Mouse (Mus musculus) hindbrain, postnatal 0 days (tissue): ENCODE data around the gene Apoa2. TPM values are rescaled to one million over a fixed set of nuclear protein-coding genes. Genes with fewer than 3 reads are reported as not detected.
"Not testable (repeated sequence)": the region's sequence is repeated elsewhere in the genome, so short reads cannot be mapped to it uniquely, and the experiment has no call there.

Source experiments
- ATAC-seq: fragments of 200-750 bp; cut with Nextera tagmentation; 2 replicates; pipeline ENCODE4 v1.8.0; 2017; ENCODE audit warnings: mild to moderate bottlenecking, moderate TSS enrichment, moderate library complexity
- DNase-seq: peaks from one replicate; pipeline ENCODE4 v3.0.0-alpha.2; 2015; ENCODE audit warnings: low spot score
- H3K27ac ChIP-seq: fragments of 300-500 bp; sonication (generic); 2 replicates; pipeline ENCODE4 v1.5.1; 2014; ENCODE audit warnings: mild to moderate bottlenecking
- H3K27me3 ChIP-seq: fragments of 300-500 bp; sonication (generic); 2 replicates; pipeline ENCODE4 v1.6.1; 2014; ENCODE audit warnings: low read length, mixed read lengths; ENCODE audit not compliant: insufficient read depth
- H3K36me3 ChIP-seq: fragments of 300-500 bp; sonication (generic); 2 replicates; pipeline ENCODE4 v1.6.1; 2014; ENCODE audit warnings: low read length, mixed read lengths; ENCODE audit not compliant: insufficient read depth
- H3K4me1 ChIP-seq: fragments of 300-500 bp; sonication (generic); 2 replicates; pipeline ENCODE4 v1.6.1; 2014; ENCODE audit warnings: antibody characterized with exemption, low read length, mixed read lengths; ENCODE audit not compliant: insufficient read depth
- H3K4me2 ChIP-seq: fragments of 300-500 bp; sonication (generic); 2 replicates; pipeline ENCODE4 v1.6.1; 2014; ENCODE audit warnings: low read depth, mild to moderate bottlenecking, low read length, moderate library complexity, mixed read lengths
- H3K4me3 ChIP-seq: fragments of 300-500 bp; sonication (generic); 2 replicates; pipeline ENCODE4 v1.5.1; 2014; ENCODE audit warnings: low read length
- H3K9ac ChIP-seq: fragments of 300-500 bp; sonication (generic); replicated peaks from 2 replicates; pipeline ENCODE4 v1.6.1; 2014; ENCODE audit warnings: mild to moderate bottlenecking, low read length, moderate library complexity, mixed read lengths
- H3K9me3 ChIP-seq: fragments of 300-500 bp; sonication (generic); 2 replicates; pipeline ENCODE4 v1.6.1; 2016; ENCODE audit warnings: low read length, mixed read lengths
- CTCF ChIP-seq: IDR thresholded peaks from 2 replicates; pipeline ENCODE4 v1.5.1; 2016; ENCODE audit warnings: antibody characterized with exemption, control low read depth, low read depth
- WGBS: fragments of 180-500 bp; shearing (Covaris S2); extraction: QIAGEN DNeasy Blood & Tissue Kit; methylation state at CpG from one replicate; pipeline ENCODE4 v1.1.7; 2014; 5-methylcytosine and 5-hydroxymethylcytosine counted together
- polyA plus RNA-seq: library from polyadenylated mRNA; unstranded; fragments of >200 nt; fragmentation: Nextera tagmentation; extraction: Ambion mirVana; gene quantifications from 2 replicates; pipeline ENCODE4 v1.2.1, GENCODE M21; 2015
- total RNA-seq: library from RNA; depleted of rRNA; stranded (reverse); fragments of >200 nt; gene quantifications from 2 replicates; pipeline ENCODE4 v1.2.3, GENCODE M21; 2014

Gene Apoa2
- total and polyA plus RNA-seq, 2 experiments from 2014 or later, result 8.1 TPM; not detected in 1

- no peak for TF ChIP-seq CTCF
- no peak overlapping the region for H3K4me2 ChIP-seq
- no peaks in the 10 kb centered on the region for H3K27me3 ChIP-seq
- no peak overlapping the region for H3K9ac ChIP-seq
- no peak for DNase-seq
- H3K9me3 ChIP-seq, result no peaks in the 10 kb centered on the region
- peaks cover 43% of the 10 kb centered on the region for H3K36me3 ChIP-seq
- WGBS, result 96% methylated on average over 4 of the region's 4 CpGs
- no peak overlapping the region for H3K4me3 ChIP-seq
- ATAC-seq, result no peak
- no peaks in the 10 kb centered on the region for H3K4me1 ChIP-seq
- H3K27ac ChIP-seq, result no peak overlapping the region
These were observed 9.7 kb downstream of the Apoa2 start for GRCm38 (mm10) chr1:171234538-171234937.

GRCm38 (mm10) chr1:171235791-171236190 lies 10.9 kb downstream of the Apoa2 start:
- Histone ChIP-seq H3K36me3 (peaks cover 47% of the 10 kb centered on the region), H3K4me1 (no peaks in the 10 kb centered on the region), H3K27ac (no peak overlapping the region), H3K9ac (no peak overlapping the region), H3K27me3 (no peaks in the 10 kb centered on the region), H3K4me3 (no peak overlapping the region), H3K9me3 (no peaks in the 10 kb centered on the region), H3K4me2 (no peak overlapping the region)
- 88% methylated on average over 4 of the region's 4 CpGs for WGBS
- no peak for DNase-seq
- ATAC-seq, result no peak
- no peak for TF ChIP-seq CTCF

GRCm38 (mm10) chr1:171237438-171237837 lies 12.6 kb downstream of the Apoa2 start:
- H3K9me3 ChIP-seq, result no peaks in the 10 kb centered on the region
- ATAC-seq, result no peak
- no peak overlapping the region for H3K4me3 ChIP-seq
- H3K4me2 ChIP-seq, result no peak overlapping the region
- peaks cover 48% of the 10 kb centered on the region for H3K36me3 ChIP-seq
- no peak overlapping the region for H3K27ac ChIP-seq
- H3K27me3 ChIP-seq, result no peaks in the 10 kb centered on the region
- no peak for TF ChIP-seq CTCF
- no peak for DNase-seq
- WGBS, result 94% methylated on average over 6 of the region's 6 CpGs
- H3K4me1 ChIP-seq, result no peaks in the 10 kb centered on the region
- H3K9ac ChIP-seq, result no peak overlapping the region

- no peaks in the 10 kb centered on the region for H3K4me1 ChIP-seq
These were observed 13.6 kb downstream of the Apoa2 start for GRCm38 (mm10) chr1:171238463-171238862.

GRCm38 (mm10) chr1:171239992-171240744 lies 15.3 kb downstream of the Apoa2 start:
- H3K27ac ChIP-seq, result no peak overlapping the region
- ATAC-seq (no peak), DNase-seq (no peak)
- no peak overlapping the region for H3K4me3 ChIP-seq
- no peak overlapping the region for H3K9ac ChIP-seq
- no peaks in the 10 kb centered on the region for H3K27me3 ChIP-seq
- H3K4me1 ChIP-seq, result no peaks in the 10 kb centered on the region
- TF ChIP-seq CTCF, result no peak
- WGBS, result 77% methylated on average over 15 of the region's 15 CpGs
- no peaks in the 10 kb centered on the region for H3K9me3 ChIP-seq
- H3K36me3 ChIP-seq, result peaks cover 40% of the 10 kb centered on the region
- no peak overlapping the region for H3K4me2 ChIP-seq

More at GRCm38 (mm10) chr1:171238463-171238862, 13.6 kb downstream of the Apoa2 start:
- peak; percentile 82 for TF ChIP-seq CTCF
- WGBS, result 70% methylated on average over 14 of the region's 14 CpGs
- H3K4me3 ChIP-seq, result no peak overlapping the region
- no peaks in the 10 kb centered on the region for H3K27me3 ChIP-seq
- H3K4me2 ChIP-seq, result no peak overlapping the region
- no peak overlapping the region for H3K9ac ChIP-seq
- no peaks in the 10 kb centered on the region for H3K9me3 ChIP-seq
- H3K36me3 ChIP-seq, result peaks cover 51% of the 10 kb centered on the region
- peak; percentile 63 for DNase-seq
- no peak for ATAC-seq
- H3K27ac ChIP-seq, result no peak overlapping the region

DNA sequence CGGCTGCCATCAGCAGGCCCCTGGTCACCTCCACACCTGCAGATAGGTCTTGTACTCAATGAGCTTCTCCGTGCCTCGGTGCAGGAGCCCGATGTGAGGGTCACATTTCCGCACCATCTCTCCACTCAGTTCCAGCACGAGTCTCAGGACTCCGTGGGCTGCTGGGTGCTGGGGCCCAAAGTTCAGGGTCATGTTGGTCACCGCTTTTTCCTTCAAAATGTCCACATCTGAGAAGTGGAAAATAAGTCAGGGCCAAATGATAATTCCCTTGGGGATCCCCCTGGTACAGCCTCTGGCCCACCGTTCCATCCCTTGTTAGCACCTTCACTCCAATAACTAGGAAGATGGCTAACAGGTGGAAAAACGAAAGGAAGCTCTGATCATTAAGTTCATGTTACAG lies 16.1 kb downstream of the Apoa2 start:
- H3K9ac ChIP-seq, result no peak overlapping the region
- no peak for ATAC-seq
- 0 out of 2 replicates have a peak, but pooled peaks cover under 1% of the 10 kb centered on the region for H3K4me1 ChIP-seq
- no peak overlapping the region for H3K27ac ChIP-seq
- no peak overlapping the region for H3K4me2 ChIP-seq
- no peaks in the 10 kb centered on the region for H3K9me3 ChIP-seq
- peaks cover 32% of the 10 kb centered on the region for H3K36me3 ChIP-seq
- DNase-seq, result no peak
- no peak overlapping the region for H3K4me3 ChIP-seq
- H3K27me3 ChIP-seq, result no peaks in the 10 kb centered on the region
- TF ChIP-seq CTCF, result no peak
- 91% methylated on average over 10 of the region's 10 CpGs for WGBS

DNA sequence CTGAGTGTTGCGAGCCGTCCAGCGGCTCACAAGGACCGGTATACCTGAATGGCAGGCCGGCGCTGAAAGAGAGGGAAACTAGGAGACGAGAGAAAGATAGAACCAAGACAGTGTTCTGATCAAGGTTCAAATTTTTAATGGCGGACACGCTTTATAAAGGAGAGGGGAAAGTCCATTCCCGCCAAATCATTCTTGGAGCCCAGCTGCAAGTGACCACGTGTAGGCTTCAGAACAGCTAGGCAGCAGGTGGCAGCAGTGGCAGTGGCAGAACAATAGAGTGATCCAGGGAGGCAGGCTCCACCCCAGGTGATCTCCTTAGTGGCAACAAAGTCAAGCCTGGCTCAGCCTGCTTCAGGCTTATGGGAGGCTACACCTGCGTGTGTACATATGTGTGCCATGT lies 17.1 kb downstream of the Apoa2 start:
- not testable (repeated sequence) for H3K9me3 ChIP-seq, H3K4me2 ChIP-seq, H3K4me3 ChIP-seq, H3K4me1 ChIP-seq, H3K9ac ChIP-seq, DNase-seq, ATAC-seq, H3K27me3 ChIP-seq, H3K27ac ChIP-seq
- WGBS, result 84% methylated on average over 12 of the region's 12 CpGs
- H3K36me3 ChIP-seq, result peaks cover 28% of the 10 kb centered on the region
